Mouse (Mus musculus) limb, embryonic 13.5 days (tissue): ENCODE measurements around the gene Orc6. TPM values are rescaled to one million over a fixed set of nuclear protein-coding genes. Genes with fewer than 3 reads are reported as not detected.

Source experiments
- ATAC-seq: fragments of 200-750 bp; cut with Nextera tagmentation; 2 replicates; pipeline ENCODE4 v1.8.0; 2017; ENCODE audit warnings: low read depth, moderate number of reproducible peaks, moderate TSS enrichment; ENCODE audit not compliant: low FRiP score
- H3K27ac ChIP-seq: fragments of 300-500 bp; sonication (generic); 2 replicates; pipeline ENCODE4 v1.5.1; 2015; ENCODE audit warnings: inconsistent platforms, mild to moderate bottlenecking, moderate library complexity
- H3K27me3 ChIP-seq: fragments of 300-500 bp; sonication (generic); 2 replicates; pipeline ENCODE4 v1.6.1; 2015; ENCODE audit warnings: mild to moderate bottlenecking, inconsistent platforms
- H3K36me3 ChIP-seq: fragments of 300-500 bp; sonication (generic); 2 replicates; pipeline ENCODE4 v1.6.1; 2015; ENCODE audit warnings: inconsistent platforms, mild to moderate bottlenecking, moderate library complexity
- H3K4me1 ChIP-seq: fragments of 300-500 bp; sonication (generic); 2 replicates; pipeline ENCODE4 v1.6.1; 2015; ENCODE audit warnings: inconsistent platforms
- H3K4me2 ChIP-seq: fragments of 300-500 bp; sonication (generic); replicated peaks from 2 replicates; pipeline ENCODE4 v1.6.1; 2015; ENCODE audit warnings: inconsistent platforms, mild to moderate bottlenecking, moderate library complexity
- H3K4me3 ChIP-seq: fragments of 300-500 bp; sonication (generic); 2 replicates; pipeline ENCODE4 v1.5.1; 2015; ENCODE audit warnings: moderate library complexity, mild to moderate bottlenecking, inconsistent platforms
- H3K9ac ChIP-seq: fragments of 300-500 bp; sonication (generic); 2 replicates; pipeline ENCODE4 v1.6.1; 2015; ENCODE audit warnings: mild to moderate bottlenecking, inconsistent platforms
- H3K9me3 ChIP-seq: fragments of 300-500 bp; sonication (generic); 2 replicates; pipeline ENCODE4 v1.6.1; 2016; ENCODE audit warnings: inconsistent platforms
- WGBS: fragments of 180-500 bp; shearing (Covaris S2); methylation state at CpG from one replicate; pipeline ENCODE4 v1.1.7; 2015; 5-methylcytosine and 5-hydroxymethylcytosine counted together
- polyA plus RNA-seq: library from polyadenylated mRNA; unstranded; fragments of >200 nt; fragmentation: Nextera tagmentation; extraction: Ambion mirVana; gene quantifications from 2 replicates; pipeline ENCODE4 v1.2.1, GENCODE M21; 2015

Gene Orc6
- polyA plus RNA-seq, 1 experiment from 2014 or later: 109 TPM

DNA sequence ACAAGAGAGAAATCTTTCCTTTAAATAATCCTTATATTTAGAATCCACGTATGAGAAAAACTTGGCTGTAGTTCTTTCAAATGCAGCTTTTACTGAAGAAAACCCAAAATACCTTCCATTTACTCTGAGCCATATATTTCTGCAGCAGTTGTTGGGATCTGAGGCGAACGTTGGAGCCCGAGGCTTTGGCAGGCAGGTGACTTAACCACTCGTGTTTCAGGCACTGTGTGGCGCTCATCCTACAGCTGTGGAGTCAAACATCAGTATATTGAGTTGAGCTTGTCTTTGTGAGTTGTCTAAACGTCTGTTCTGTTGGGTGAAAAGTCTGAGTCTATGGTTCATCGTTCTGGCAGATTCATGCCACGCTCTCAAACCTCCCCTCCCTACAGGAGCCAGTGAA, 27.6 kb downstream of the Orc6 start:
- Histone ChIP-seq H3K36me3 (no peaks in the 10 kb centered on the region), H3K4me1 (no peaks in the 10 kb centered on the region), H3K9ac (no peak overlapping the region), H3K27me3 (no peaks in the 10 kb centered on the region), H3K9me3 (no peaks in the 10 kb centered on the region), H3K4me3 (no peak overlapping the region), H3K27ac (no peak overlapping the region), H3K4me2 (no peak overlapping the region)
- ATAC-seq: no peak
- WGBS: 73% methylated on average over 9 of the region's 9 CpGs

DNA sequence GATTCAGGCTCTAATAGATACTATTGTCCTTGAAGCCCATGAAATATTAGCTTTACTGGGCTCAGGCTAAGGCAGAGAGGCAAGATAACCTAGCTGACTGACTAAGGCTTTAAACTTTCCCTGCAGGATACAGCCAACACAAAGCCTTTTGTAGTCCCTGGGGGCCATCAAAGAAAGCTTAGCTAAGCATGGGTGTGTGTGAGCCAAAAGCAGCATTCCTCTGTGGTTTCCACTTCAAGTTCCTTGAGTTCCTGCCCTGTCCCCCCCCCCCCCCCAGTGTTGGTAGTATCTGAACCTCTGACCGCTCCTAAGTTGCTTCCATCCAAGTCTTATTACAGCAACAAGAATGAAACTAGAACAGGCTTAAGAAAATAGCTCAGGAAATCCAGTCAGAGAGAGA, 30.1 kb downstream of the Orc6 start:
- no peaks in the 10 kb centered on the region for H3K9me3 ChIP-seq
- H3K4me1 ChIP-seq: no peaks in the 10 kb centered on the region
- ATAC-seq: no peak
- WGBS: 75% methylated on average over 1 of the region's 1 CpGs
- H3K9ac ChIP-seq: no peak overlapping the region
- no peak overlapping the region for H3K4me2 ChIP-seq
- no peak overlapping the region for H3K27ac ChIP-seq
- no peak overlapping the region for H3K4me3 ChIP-seq
- no peaks in the 10 kb centered on the region for H3K36me3 ChIP-seq
- no peaks in the 10 kb centered on the region for H3K27me3 ChIP-seq

DNA sequence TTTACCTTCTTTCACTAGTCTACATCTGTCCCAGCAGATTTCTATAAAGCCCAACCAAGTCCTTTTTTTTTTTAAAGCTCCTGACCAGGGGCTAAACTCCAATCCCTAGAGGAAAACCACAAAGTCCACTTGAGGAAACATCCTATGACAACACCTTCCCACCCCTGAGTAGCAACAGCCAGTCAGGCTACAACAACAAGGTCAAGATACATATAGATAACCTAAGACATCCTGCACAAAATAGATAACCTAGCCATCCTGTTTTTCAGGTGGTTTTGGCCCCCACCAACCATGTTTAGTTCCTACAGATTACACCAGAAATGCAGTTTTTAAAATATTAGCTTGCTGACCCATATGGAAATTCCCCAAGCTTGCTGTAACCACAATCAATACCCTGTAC, 35.7 kb downstream of the Orc6 start:
- Histone ChIP-seq H3K4me1 (0 out of 2 replicates have a peak, but pooled peaks cover 3% of the 10 kb centered on the region), H3K9ac (no peak overlapping the region), H3K4me3 (no peak overlapping the region), H3K27ac (no peak overlapping the region), H3K4me2 (no peak overlapping the region), H3K27me3 (no peaks in the 10 kb centered on the region), H3K9me3 (no peaks in the 10 kb centered on the region), H3K36me3 (no peaks in the 10 kb centered on the region)
- ATAC-seq: no peak

- Histone ChIP-seq H3K4me3 (no peak overlapping the region), H3K4me2 (no peak overlapping the region), H3K27me3 (no peaks in the 10 kb centered on the region), H3K9me3 (no peaks in the 10 kb centered on the region), H3K36me3 (no peaks in the 10 kb centered on the region), H3K4me1 (0 out of 2 replicates have a peak, but pooled peaks cover 3% of the 10 kb centered on the region), H3K27ac (no peak overlapping the region), H3K9ac (no peak overlapping the region)
- ATAC-seq: no peak
- 68% methylated on average over 6 of the region's 6 CpGs for WGBS
Measured at GRCm38 (mm10) chr8:85336211-85336933, 36.9 kb downstream of the Orc6 start.

- ATAC-seq: no peak
- Histone ChIP-seq H3K27ac (no peak overlapping the region), H3K4me1 (0 out of 2 replicates have a peak, but pooled peaks cover 3% of the 10 kb centered on the region), H3K27me3 (no peaks in the 10 kb centered on the region), H3K9ac (no peak overlapping the region), H3K9me3 (no peaks in the 10 kb centered on the region), H3K4me3 (no peak overlapping the region), H3K36me3 (no peaks in the 10 kb centered on the region), H3K4me2 (no peak overlapping the region)
- 66% methylated on average over 4 of the region's 4 CpGs for WGBS
Measured at GRCm38 (mm10) chr8:85337681-85338080, 38.2 kb downstream of the Orc6 start.

GRCm38 (mm10) chr8:85339871-85340573, 40.6 kb downstream of the Orc6 start:
- H3K4me2 ChIP-seq: no peak overlapping the region
- H3K36me3 ChIP-seq: no peaks in the 10 kb centered on the region
- no peaks in the 10 kb centered on the region for H3K27me3 ChIP-seq
- no peak overlapping the region for H3K27ac ChIP-seq
- H3K4me3 ChIP-seq: no peak overlapping the region
- no peak for ATAC-seq
- 0 out of 2 replicates have a peak, but pooled peaks cover 3% of the 10 kb centered on the region for H3K4me1 ChIP-seq
- WGBS: 71% methylated on average over 5 of the region's 5 CpGs
- H3K9ac ChIP-seq: no peak overlapping the region
- no peaks in the 10 kb centered on the region for H3K9me3 ChIP-seq

DNA sequence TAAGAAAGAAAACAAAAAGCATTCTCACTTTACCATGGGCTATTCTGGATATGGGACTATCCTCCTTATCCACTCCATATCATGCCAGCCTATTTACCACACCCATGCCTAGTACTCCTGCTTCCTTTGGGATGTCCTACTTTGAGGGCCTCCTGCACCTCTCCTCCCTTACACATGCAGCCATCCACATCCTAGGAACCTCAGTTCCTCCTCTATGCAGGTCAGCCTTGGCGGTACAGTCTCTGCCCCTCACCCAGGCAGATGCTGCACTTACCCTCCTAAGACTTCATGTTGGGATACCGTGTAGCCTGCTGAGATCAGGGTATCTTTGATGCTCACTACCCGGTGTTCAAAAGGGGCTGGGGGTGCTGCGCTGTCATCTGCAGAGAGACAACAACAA, 53.9 kb downstream of the Orc6 start:
- no peak overlapping the region for H3K27ac ChIP-seq
- no peaks in the 10 kb centered on the region for H3K36me3 ChIP-seq
- 88% methylated on average over 4 of the region's 4 CpGs for WGBS
- H3K4me2 ChIP-seq: no peak overlapping the region
- H3K4me3 ChIP-seq: no peak overlapping the region
- ATAC-seq: no peak
- H3K9ac ChIP-seq: no peak overlapping the region
- no peaks in the 10 kb centered on the region for H3K27me3 ChIP-seq
- H3K9me3 ChIP-seq: no peaks in the 10 kb centered on the region
- no peaks in the 10 kb centered on the region for H3K4me1 ChIP-seq

Other genes starting within 250 kb of the Orc6 start
- gene Fbxw9, start 239.6 kb upstream of the Orc6 start, polyA plus RNA-seq: 31.6 and 32.2 TPM in 2 replicates
- gene Gm5741, start 231.7 kb upstream of the Orc6 start, polyA plus RNA-seq: 0.75 and 0.76 TPM in 2 replicates
- 60.0 and 60.5 TPM in 2 replicates for gene Dhps, start 227.9 kb upstream of the Orc6 start, polyA plus RNA-seq
- gene Wdr83os, start 218.9 kb upstream of the Orc6 start, polyA plus RNA-seq: 111 and 127 TPM in 2 replicates
- 43.0 and 45.1 TPM in 2 replicates for gene Wdr83, start 218.3 kb upstream of the Orc6 start, polyA plus RNA-seq
- gene Man2b1, start 216.4 kb upstream of the Orc6 start, polyA plus RNA-seq: 29.2 and 32.2 TPM in 2 replicates
- 2.7 and 3.4 TPM in 2 replicates for gene Zfp791, start 176.5 kb upstream of the Orc6 start, polyA plus RNA-seq
- not detected in 2 replicates for gene Cks1brt, start 147.7 kb upstream of the Orc6 start, polyA plus RNA-seq
- not detected in 2 replicates for gene Olfr371, start 73.6 kb upstream of the Orc6 start, polyA plus RNA-seq
- 128 and 136 TPM in 2 replicates for gene Vps35, start 170 bp downstream of the Orc6 start, polyA plus RNA-seq
- gene Mylk3, start 86.7 kb downstream of the Orc6 start, polyA plus RNA-seq: 1.6 TPM in 2 replicates
- gene 4921524J17Rik, start 133.2 kb downstream of the Orc6 start, polyA plus RNA-seq: 52.1 and 55.4 TPM in 2 replicates
- 42.5 and 43.6 TPM in 2 replicates for gene Gpt2, start 192.9 kb downstream of the Orc6 start, polyA plus RNA-seq